In genomic region chr14:51278515-51278914, GRCm38 (mm10) we compare ENCODE assay signal across 11 mouse cellular contexts. TPM values are rescaled to one million over a fixed set of nuclear protein-coding genes. Genes with fewer than 3 reads are reported as not detected.
"Had no signal": no experiment of that assay in that cellular context is flagged by ENCODE, and none has a peak within 500 bp of the region (broad histone marks: within the 10 kb centered on the region; RNA-seq: fewer than 3 reads in every experiment).

No protein-coding gene starts in this region.

RNA-seq across cellular contexts. Expression of gene Rnase2a, which starts 22.6 kb away (rescaled TPM):
- total RNA-seq: left cerebral cortex, adult 2 months; left cerebral cortex, adult 8-10 months; left cerebral cortex, postnatal 10 days; left cerebral cortex, postnatal 14 days; left cerebral cortex, postnatal 25 days; left cerebral cortex, postnatal 36 days; left cerebral cortex, postnatal 4 days; liver, adult 2 months; megakaryocyte-erythroid progenitor cell, adult 5-6 weeks; midbrain, postnatal 0 days; monocyte, adult 5-6 weeks had no signal
